Mouse (Mus musculus): ENCODE data around the gene Nrn1l. TPM values are rescaled to one million over a fixed set of nuclear protein-coding genes. Genes with fewer than 3 reads are reported as not detected.

Gene Nrn1l
- polyA plus RNA-seq, 1 experiment from 2014 or later, result 0.63 TPM

- no peaks in the 10 kb centered on the region for H3K9me3 ChIP-seq (replicated peaks)
- no peaks in the 10 kb centered on the region for H3K36me3 ChIP-seq
- peak within 1 kb of the TSS; percentile 89 for H3K27ac ChIP-seq
- ATAC-seq (ENCODE audit: low FRiP score), result peak; percentile 95
- peak within 1 kb of the TSS; percentile 86 for H3K4me2 ChIP-seq (replicated peaks)
- 1% methylated on average over 68 of the region's 68 CpGs for WGBS
- peak within 1 kb of the TSS; percentile 97 for H3K4me3 ChIP-seq
- H3K27me3 ChIP-seq, result no peaks in the 10 kb centered on the region
- peak within 1 kb of the TSS; percentile 99 for H3K9ac ChIP-seq
- peaks cover 7% of the 10 kb centered on the region for H3K4me1 ChIP-seq
These were observed 7.0 kb downstream of the Nrn1l start, which contains the start of gene Pskh1 for GRCm38 (mm10) chr8:105900180-105900940. Gene Pskh1 (plus strand): TSS chr8:105900441.

- Histone ChIP-seq H3K36me3 (no peaks in the 10 kb centered on the region), H3K27me3 (no peaks in the 10 kb centered on the region), H3K9ac (peak overlapping the region; percentile 99), H3K4me3 (peak overlapping the region; percentile 97), H3K4me1 (peaks cover 7% of the 10 kb centered on the region), H3K27ac (peak overlapping the region; percentile 89), H3K9me3 (replicated peaks) (no peaks in the 10 kb centered on the region), H3K4me2 (replicated peaks) (peak overlapping the region; percentile 86)
- WGBS, result 43% methylated on average over 16 of the region's 16 CpGs
- no peak; the same call in 1 of the 2 replicates for ATAC-seq (ENCODE audit: low FRiP score)
These were observed 7.7 kb downstream of the Nrn1l start for GRCm38 (mm10) chr8:105900941-105901616.

GRCm38 (mm10) chr8:105919390-105919789 lies 26.0 kb downstream of the Nrn1l start:
- Histone ChIP-seq H3K4me2 (replicated peaks) (no peak overlapping the region), H3K27me3 (no peaks in the 10 kb centered on the region), H3K4me1 (no peaks in the 10 kb centered on the region), H3K9ac (no peak overlapping the region), H3K27ac (no peak overlapping the region), H3K36me3 (peaks cover 10% of the 10 kb centered on the region), H3K9me3 (replicated peaks) (no peaks in the 10 kb centered on the region), H3K4me3 (no peak overlapping the region)
- 86% methylated on average over 3 of the region's 3 CpGs for whole genome bisulfite sequencing
- no peak for ATAC-seq (ENCODE audit: low FRiP score)

- WGBS, result 79% methylated on average over 3 of the region's 3 CpGs
These were observed 31.8 kb downstream of the Nrn1l start for GRCm38 (mm10) chr8:105925123-105925522.

GRCm38 (mm10) chr8:105930602-105931001 lies 37.2 kb downstream of the Nrn1l start:
- Histone ChIP-seq H3K27ac (peak overlapping the region; percentile 53), H3K9me3 (replicated peaks) (no peaks in the 10 kb centered on the region), H3K36me3 (peaks cover 21% of the 10 kb centered on the region; the same call in 1 of the 2 replicates), H3K27me3 (no peaks in the 10 kb centered on the region), H3K4me1 (peaks cover 10% of the 10 kb centered on the region; the same call in 1 of the 2 replicates), H3K4me2 (replicated peaks) (no peak overlapping the region), H3K9ac (peak overlapping the region; percentile 28; the same call in 1 of the 2 replicates), H3K4me3 (no peak overlapping the region)
- peak; percentile 80 for ATAC-seq (ENCODE audit: low FRiP score)
- WGBS, result 10% methylated on average over 8 of the region's 8 CpGs

More at GRCm38 (mm10) chr8:105925123-105925522, 31.8 kb downstream of the Nrn1l start:
- no peak overlapping the region for H3K4me2 ChIP-seq (replicated peaks)
- no peak for ATAC-seq (ENCODE audit: low FRiP score)
- H3K27me3 ChIP-seq, result no peaks in the 10 kb centered on the region
- H3K4me3 ChIP-seq, result no peak overlapping the region
- no peaks in the 10 kb centered on the region for H3K9me3 ChIP-seq (replicated peaks)
- 0 out of 2 replicates have a peak, but pooled peaks cover 3% of the 10 kb centered on the region for H3K4me1 ChIP-seq
- peaks cover 9% of the 10 kb centered on the region; the same call in 1 of the 2 replicates for H3K36me3 ChIP-seq
- H3K27ac ChIP-seq, result no peak overlapping the region
- H3K9ac ChIP-seq, result peak overlapping the region; percentile 38; the same call in 1 of the 2 replicates

- 97% methylated on average over 3 of the region's 3 CpGs for WGBS
These were observed 37.9 kb downstream of the Nrn1l start for GRCm38 (mm10) chr8:105931271-105931670.

GRCm38 (mm10) chr8:105932525-105932924 lies 39.2 kb downstream of the Nrn1l start:
- Histone ChIP-seq H3K9me3 (replicated peaks) (no peaks in the 10 kb centered on the region), H3K36me3 (peaks cover 21% of the 10 kb centered on the region; the same call in 1 of the 2 replicates), H3K4me1 (peaks cover 18% of the 10 kb centered on the region), H3K9ac (no peak overlapping the region), H3K27me3 (no peaks in the 10 kb centered on the region), H3K27ac (no peak overlapping the region), H3K4me2 (replicated peaks) (no peak overlapping the region), H3K4me3 (no peak overlapping the region)
- WGBS, result 92% methylated on average over 11 of the region's 11 CpGs
- no peak for ATAC-seq (ENCODE audit: low FRiP score)

More at GRCm38 (mm10) chr8:105931271-105931670, 37.9 kb downstream of the Nrn1l start:
- H3K36me3 ChIP-seq, result peaks cover 21% of the 10 kb centered on the region; the same call in 1 of the 2 replicates
- no peaks in the 10 kb centered on the region for H3K27me3 ChIP-seq
- ATAC-seq (ENCODE audit: low FRiP score), result 0 out of 2 replicates have a peak, but pooled peaks have one; percentile 3
- H3K4me3 ChIP-seq, result no peak overlapping the region
- peaks cover 15% of the 10 kb centered on the region for H3K4me1 ChIP-seq
- no peaks in the 10 kb centered on the region for H3K9me3 ChIP-seq (replicated peaks)
- no peak overlapping the region for H3K27ac ChIP-seq
- H3K4me2 ChIP-seq (replicated peaks), result no peak overlapping the region
- H3K9ac ChIP-seq, result no peak overlapping the region

GRCm38 (mm10) chr8:105933762-105934161 lies 40.4 kb downstream of the Nrn1l start, which contains the start of gene Ctrl:
Gene Ctrl (minus strand): TSS chr8:105933862.
- ATAC-seq (ENCODE audit: low FRiP score), result no peak
- Histone ChIP-seq H3K4me2 (replicated peaks) (no peak within 1 kb of the TSS), H3K9me3 (replicated peaks) (no peaks in the 10 kb centered on the region), H3K36me3 (peaks cover 21% of the 10 kb centered on the region; the same call in 1 of the 2 replicates), H3K9ac (no peak within 1 kb of the TSS), H3K27ac (no peak within 1 kb of the TSS), H3K4me1 (peaks cover 25% of the 10 kb centered on the region), H3K4me3 (no peak within 1 kb of the TSS), H3K27me3 (no peaks in the 10 kb centered on the region)
- WGBS, result 84% methylated on average over 2 of the region's 2 CpGs

- no peak for ATAC-seq (ENCODE audit: low FRiP score)
- H3K4me2 ChIP-seq (replicated peaks), result no peak overlapping the region
- no peak overlapping the region for H3K27ac ChIP-seq
- 83% methylated on average over 6 of the region's 6 CpGs for WGBS
- no peak overlapping the region for H3K9ac ChIP-seq
- peaks cover 25% of the 10 kb centered on the region for H3K4me1 ChIP-seq
- no peaks in the 10 kb centered on the region for H3K27me3 ChIP-seq
- no peak overlapping the region for H3K4me3 ChIP-seq
- H3K36me3 ChIP-seq, result peaks cover 13% of the 10 kb centered on the region; the same call in 1 of the 2 replicates
- H3K9me3 ChIP-seq (replicated peaks), result no peaks in the 10 kb centered on the region
These were observed 41.7 kb downstream of the Nrn1l start for GRCm38 (mm10) chr8:105935105-105935504.

- Histone ChIP-seq H3K9me3 (replicated peaks) (no peaks in the 10 kb centered on the region), H3K9ac (peak overlapping the region; percentile 76), H3K36me3 (peaks cover 10% of the 10 kb centered on the region; the same call in 1 of the 2 replicates), H3K4me3 (peak overlapping the region; percentile 68), H3K4me1 (peaks cover 20% of the 10 kb centered on the region), H3K27ac (peak overlapping the region; percentile 92; the same call in 1 of the 2 replicates), H3K4me2 (replicated peaks) (peak overlapping the region; percentile 91), H3K27me3 (no peaks in the 10 kb centered on the region)
- ATAC-seq (ENCODE audit: low FRiP score), result no peak
- WGBS, result 34% methylated on average over 7 of the region's 7 CpGs
These were observed 42.7 kb downstream of the Nrn1l start for GRCm38 (mm10) chr8:105935863-105936603.

- no peaks in the 10 kb centered on the region for H3K9me3 ChIP-seq (replicated peaks)
- no peaks in the 10 kb centered on the region for H3K27me3 ChIP-seq
- 1% methylated on average over 30 of the region's 30 CpGs for WGBS
- peaks cover 5% of the 10 kb centered on the region; the same call in 1 of the 2 replicates for H3K36me3 ChIP-seq
- peak overlapping the region; percentile 92 for H3K27ac ChIP-seq
- peak overlapping the region; percentile 91 for H3K4me2 ChIP-seq (replicated peaks)
- peak overlapping the region; percentile 76 for H3K9ac ChIP-seq
- H3K4me1 ChIP-seq, result peaks cover 20% of the 10 kb centered on the region
- peak; percentile 89 for ATAC-seq (ENCODE audit: low FRiP score)
- peak overlapping the region; percentile 68 for H3K4me3 ChIP-seq
These were observed 43.6 kb downstream of the Nrn1l start for GRCm38 (mm10) chr8:105936866-105937475.

Measured in hindbrain, embryonic 12.5 days (tissue).